Mouse (Mus musculus): ENCODE results near the gene Epha5.

The Epha5 gene

DNA sequence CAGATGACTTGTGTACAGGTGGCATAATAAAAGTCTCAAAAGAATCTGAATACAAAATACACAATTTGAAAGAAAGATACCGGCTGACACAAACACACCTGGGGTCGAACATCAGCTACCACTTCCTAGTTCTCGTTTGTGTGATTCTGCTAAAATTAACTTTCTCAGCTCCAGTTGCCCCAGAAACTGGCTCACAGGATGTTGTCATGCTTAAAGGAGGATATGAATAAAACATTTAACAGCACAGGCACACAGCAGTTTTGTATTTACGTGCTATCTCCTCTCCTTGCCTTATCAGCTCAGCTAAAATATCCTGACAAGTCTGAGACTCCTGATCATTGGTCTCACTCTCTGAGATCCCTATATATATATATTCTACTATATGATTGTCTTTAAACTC lies 99.3 kb downstream of the Epha5 start:
- DNase-seq (ENCODE audit: inconsistent age in 2 of 2, low spot score in 1 of 2): no peak

- no peak for DNase-seq (ENCODE audit: inconsistent age in 2 of 2, low spot score in 1 of 2)
These were observed 103.6 kb downstream of the Epha5 start for GRCm38 (mm10) chr5:84313619-84314018.

DNA sequence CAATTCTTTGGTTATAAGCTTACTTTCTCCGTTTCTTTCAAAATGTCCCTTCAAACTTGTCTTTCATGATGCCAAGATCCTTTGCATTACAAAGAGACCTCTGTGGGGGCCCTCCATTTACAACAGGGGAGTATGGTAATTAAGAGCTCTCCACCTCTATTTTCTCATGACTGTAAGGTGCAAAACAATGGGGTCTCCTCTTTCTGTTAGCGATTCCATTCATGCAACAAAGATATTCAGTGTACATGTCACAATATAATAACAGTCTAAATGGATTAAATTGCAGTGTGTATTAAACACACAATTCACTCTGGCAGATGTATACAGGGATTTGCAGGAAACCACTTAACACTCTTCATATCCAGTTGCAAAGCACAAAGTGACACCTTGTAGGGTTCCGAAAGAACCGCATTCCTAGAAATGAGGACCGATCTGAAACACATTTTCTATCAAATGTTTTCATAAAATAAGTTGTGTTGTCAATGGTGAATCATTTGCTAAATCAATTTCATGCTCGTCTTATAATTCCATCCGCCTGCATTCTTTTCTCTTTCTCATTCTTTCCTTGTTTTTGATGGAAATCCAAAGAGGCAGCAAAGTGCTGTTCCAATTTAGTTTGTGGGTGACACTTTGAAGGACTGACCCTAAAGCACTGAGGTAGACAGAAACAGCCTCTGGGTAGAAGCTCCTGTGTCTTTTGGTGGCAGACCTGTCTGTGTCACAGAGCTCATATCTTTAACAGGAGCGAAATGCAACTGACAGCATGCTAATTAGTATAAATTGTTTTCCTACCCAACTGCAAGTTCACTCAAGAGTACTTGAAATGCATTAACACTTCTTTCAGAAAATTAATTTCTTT lies 118.1 kb downstream of the Epha5 start:
- DNase-seq (ENCODE audit: inconsistent age in 2 of 2, low spot score in 1 of 2): no peak

DNA sequence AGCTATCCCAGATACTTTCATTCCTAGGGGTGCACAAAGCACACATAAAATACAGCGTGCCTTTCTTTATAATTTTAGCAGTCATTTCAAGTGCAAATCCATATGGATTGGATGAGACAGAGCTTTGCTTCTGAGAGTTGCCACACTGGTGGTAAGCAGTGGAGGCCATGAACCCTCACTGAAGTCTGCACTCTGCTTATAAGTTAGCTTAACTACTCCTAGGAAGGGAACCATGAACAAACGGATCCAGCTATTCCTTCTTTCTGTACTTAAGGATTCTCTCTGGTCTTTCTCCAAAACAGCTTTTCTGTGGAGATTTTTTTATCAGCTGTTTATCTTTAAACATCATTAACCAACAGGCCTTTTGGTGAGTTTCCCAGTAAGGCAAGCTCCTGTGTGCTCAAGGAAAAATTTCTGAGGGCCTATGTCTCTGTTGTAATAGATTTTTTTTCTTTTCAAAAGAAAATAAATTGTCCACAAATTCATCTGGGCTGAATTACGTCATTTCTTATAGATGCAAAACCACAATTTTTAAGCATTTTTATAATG lies 127.7 kb downstream of the Epha5 start:
- DNase-seq (ENCODE audit: inconsistent age in 2 of 2, low spot score in 1 of 2): no peak

DNA sequence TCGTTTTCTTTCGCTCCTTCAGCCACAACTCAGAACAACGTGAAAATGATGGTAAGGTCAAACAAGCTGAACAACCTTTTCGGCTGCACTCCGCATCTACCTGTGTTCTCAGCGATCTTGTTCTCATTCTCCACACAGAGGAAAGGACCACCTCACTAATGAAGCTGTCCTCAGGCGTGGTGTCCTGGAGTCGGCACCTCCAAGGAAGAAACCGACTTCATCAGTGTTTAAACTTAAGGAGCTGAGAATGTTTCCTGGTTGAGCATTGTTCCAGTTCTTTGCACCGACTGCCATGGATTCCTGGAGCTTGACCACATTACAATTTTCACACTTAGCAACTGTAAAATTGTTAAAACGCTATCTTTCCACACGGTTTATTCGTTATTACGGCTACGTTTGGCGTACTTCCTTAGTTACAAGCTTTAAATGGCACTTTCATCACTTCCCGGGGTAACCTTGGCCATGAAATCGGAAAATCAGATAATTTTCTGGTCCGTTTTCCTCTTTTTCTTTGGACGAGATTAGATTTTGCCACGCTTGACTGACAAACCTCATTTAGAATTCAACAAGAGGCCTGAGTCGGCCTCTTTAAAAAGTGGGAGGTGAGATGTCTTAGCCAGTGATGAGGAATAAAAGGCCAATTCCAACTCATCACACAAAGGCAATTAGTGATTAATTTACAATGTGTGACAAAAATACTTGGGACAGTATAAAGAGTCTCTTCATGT lies 135.7 kb downstream of the Epha5 start:
- no peak for DNase-seq (ENCODE audit: inconsistent age in 2 of 2, low spot score in 1 of 2)

- no peak for DNase-seq (ENCODE audit: inconsistent age in 2 of 2, low spot score in 1 of 2)
These were observed 140.2 kb downstream of the Epha5 start for GRCm38 (mm10) chr5:84276996-84277395.

DNA sequence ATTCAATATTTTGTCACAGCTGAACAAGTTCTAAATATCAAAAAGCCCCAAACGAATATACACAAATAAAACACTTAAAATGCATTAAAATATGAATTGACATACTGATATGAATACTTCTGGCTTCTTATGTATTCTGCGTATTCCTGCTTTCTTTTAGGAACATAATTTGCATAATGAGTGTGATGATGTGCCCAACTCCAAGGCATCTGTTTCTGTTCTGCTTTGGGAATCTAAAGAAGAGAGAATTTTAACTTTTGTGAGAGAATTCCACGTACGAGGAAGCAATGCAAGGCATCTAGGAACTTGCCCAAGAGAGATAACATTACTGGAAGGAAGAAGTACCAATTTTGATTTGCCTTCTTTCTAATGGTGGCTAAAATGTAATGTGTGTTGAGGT lies 151.8 kb downstream of the Epha5 start:
- no peak for DNase-seq (ENCODE audit: inconsistent age in 2 of 2, low spot score in 1 of 2)

DNA sequence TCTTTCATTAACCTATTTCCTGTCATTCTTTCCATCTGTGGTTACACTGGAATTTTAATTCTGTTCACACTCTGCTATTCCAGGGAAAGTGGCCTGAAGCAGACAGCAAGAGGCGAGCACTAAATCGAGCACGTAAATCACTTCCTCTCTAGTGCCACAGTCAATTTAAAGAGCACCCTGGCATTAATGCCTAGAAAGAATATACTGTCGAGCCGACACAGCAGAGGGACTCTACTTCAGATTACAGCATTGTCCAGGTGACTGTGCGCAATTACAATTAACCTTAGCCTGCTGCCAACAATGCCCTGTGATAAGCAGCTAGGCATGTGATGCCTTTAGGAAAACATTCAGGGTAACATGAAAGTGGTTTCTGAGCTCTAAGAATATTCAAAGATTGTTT lies 153.2 kb downstream of the Epha5 start:
- no peak for DNase-seq (ENCODE audit: inconsistent age in 2 of 2, low spot score in 1 of 2)

GRCm38 (mm10) chr5:84229971-84230370 lies 187.2 kb downstream of the Epha5 start:
- no peak for DNase-seq (ENCODE audit: inconsistent age in 2 of 2, low spot score in 1 of 2)

GRCm38 (mm10) chr5:84208609-84209008 lies 208.6 kb downstream of the Epha5 start:
- DNase-seq (ENCODE audit: inconsistent age in 2 of 2, low spot score in 1 of 2): no peak

DNA sequence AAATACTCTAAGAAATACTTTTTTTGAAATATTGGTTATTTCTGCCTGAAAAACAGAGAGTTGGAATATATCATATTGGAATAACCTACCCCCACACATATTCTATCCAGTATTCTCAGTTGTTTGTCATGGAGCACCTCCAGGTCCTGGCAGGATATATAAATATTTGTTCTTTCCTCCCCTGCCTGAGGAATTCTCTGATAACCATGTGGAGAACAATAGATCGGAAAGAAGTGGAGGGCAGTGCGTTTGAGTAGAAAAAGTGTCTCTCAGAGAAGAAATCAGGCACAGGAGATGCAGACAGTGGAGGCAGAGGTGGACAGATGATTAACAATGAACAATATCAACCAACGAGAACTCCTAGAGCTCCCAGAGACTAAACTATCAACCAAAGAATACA lies 223.8 kb downstream of the Epha5 start:
- DNase-seq (ENCODE audit: inconsistent age in 2 of 2, low spot score in 1 of 2): no peak

- DNase-seq (ENCODE audit: inconsistent age in 2 of 2, low spot score in 1 of 2): no peak
These were observed 233.0 kb downstream of the Epha5 start for GRCm38 (mm10) chr5:84184189-84184588.

- no peak for DNase-seq (ENCODE audit: inconsistent age in 2 of 2, low spot score in 1 of 2)
These were observed 264.1 kb downstream of the Epha5 start for GRCm38 (mm10) chr5:84153095-84153494.

GRCm38 (mm10) chr5:84142138-84142537 lies 275.0 kb downstream of the Epha5 start:
- DNase-seq (ENCODE audit: inconsistent age in 2 of 2, low spot score in 1 of 2): no peak

DNA sequence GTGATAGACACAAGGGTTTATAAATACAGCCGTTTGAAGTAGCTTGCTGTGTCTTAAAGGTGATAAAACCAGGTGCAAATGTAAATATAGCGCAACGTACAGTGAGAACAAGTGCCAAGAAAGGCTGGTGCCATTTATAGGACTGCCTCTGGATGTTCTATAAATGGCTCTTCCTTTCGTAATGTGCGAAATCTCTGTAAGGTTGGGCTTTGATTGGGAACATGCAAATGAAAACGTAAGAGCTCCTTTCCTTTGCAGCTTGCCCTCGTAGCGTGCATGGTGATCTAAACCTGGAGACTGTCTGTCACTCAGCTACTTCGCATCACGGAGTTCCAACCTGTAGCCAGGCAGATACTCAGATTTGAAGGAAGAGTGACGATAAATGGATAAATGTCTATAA lies 321.2 kb downstream of the Epha5 start:
- DNase-seq (ENCODE audit: inconsistent age in 2 of 2, low spot score in 1 of 2): no peak

DNA sequence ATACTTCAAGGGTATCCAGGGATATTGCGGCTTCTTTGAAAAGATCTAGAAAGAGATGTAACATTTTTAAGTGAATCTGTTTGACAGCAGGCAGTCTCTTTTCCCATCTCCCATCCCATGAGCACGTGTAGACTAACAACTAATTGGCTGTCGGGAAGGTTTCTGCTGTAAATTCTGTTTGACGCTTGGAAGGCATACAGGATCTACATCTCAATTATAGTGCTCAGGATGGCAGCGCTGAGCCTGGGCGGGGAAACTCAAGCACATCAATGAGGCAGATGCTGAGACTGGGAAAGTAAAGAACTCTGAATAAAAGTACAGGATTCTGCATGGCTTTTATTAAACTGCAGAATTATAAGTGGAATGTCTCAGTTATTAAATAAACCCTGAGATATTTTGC lies 335.9 kb downstream of the Epha5 start:
- DNase-seq (ENCODE audit: inconsistent age in 2 of 2, low spot score in 1 of 2): no peak

GRCm38 (mm10) chr5:84070976-84071375 lies 346.2 kb downstream of the Epha5 start:
- no peak for DNase-seq (ENCODE audit: inconsistent age in 2 of 2, low spot score in 1 of 2)

DNA sequence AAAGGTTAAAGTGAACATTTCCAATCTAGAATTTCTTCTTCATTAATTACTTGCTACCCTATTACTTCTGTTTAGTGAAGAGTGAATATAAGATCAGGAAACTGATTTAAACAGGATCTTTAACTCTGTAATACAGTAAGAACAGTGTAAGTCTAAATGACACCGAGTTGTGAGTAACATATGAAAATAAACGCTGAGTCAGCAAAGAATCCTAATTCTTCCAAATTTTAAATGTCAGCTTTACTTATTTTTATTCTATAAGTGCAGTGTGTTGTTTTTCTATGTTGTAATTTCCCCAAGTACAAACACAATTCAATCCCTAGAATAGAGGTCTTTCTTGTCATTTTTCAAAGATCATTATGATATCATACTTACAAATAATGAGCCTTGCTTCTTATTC lies 363.3 kb downstream of the Epha5 start:
- no peak for DNase-seq (ENCODE audit: inconsistent age in 2 of 2, low spot score in 1 of 2)

DNA sequence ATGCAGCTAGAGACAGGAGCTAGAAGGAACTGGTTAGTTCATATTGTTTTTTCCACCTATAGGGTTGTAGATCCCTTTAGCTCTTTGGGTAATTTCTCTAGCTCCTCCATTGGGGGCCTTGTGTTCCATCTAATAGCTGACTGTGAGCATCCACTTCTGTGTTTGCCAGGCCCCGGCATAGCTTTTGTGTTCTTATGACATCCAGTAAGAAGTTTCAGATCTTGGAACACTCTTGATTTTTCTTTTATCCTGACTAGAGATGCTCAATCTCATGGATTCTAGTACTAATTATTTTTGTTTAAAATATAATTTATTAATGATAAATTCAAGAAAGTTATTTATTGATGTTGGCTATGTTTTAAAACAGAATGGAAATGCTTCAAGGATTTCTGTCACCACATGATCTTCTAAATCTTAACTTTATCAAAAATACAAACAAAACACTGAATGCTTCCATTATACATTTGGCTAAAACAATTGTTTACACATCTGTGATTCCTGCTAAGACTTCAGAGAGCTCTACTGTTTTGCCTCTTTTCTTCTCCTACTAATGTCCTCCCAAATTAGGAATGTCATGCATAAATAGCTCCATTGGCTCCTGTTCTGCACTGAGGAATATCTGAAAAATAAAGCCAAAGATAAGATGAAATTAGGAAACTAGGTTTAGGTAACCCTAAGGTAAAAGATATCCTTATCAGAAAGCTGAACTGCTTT lies 379.8 kb downstream of the Epha5 start:
- no peak for DNase-seq (ENCODE audit: inconsistent age in 2 of 2, low spot score in 1 of 2)

Data from adrenal gland, adult (tissue).